ENCODE assay signal across 8 mouse cellular contexts in genomic region chr19:44135960-44136485, GRCm38 (mm10). TPM values are rescaled to one million over a fixed set of nuclear protein-coding genes. Genes with fewer than 3 reads are reported as not detected.
DNase-seq lines count a peak whose midpoint lies in the region; ATAC-seq lines count a peak whose summit lies in the region.

No protein-coding gene starts in this region.

- peaks cover 7% of the 10 kb centered on the region; the same call in 1 of the 2 replicates for H3K4me1 ChIP-seq in heart, embryonic 16.5 days (ENCODE audit: control insufficient read depth, insufficient read depth, low read length)

- H3K27me3 ChIP-seq in heart, embryonic 16.5 days (ENCODE audit: control insufficient read depth, insufficient read depth, low read length), result no peaks in the 10 kb centered on the region

- peaks cover 36% of the 10 kb centered on the region for H3K79me2 ChIP-seq in macrophage (ENCODE audit: inconsistent target)

- peak; percentile 71 for DNase-seq in heart, adult 11 months
- no peak for DNase-seq in heart, adult 8-10 months (ENCODE audit: low spot score)
- DNase-seq in adipocyte (ENCODE audit: low spot score), result peak; percentile 20
- DNase-seq in urinary bladder, postnatal 25 days (ENCODE audit: low spot score), result no peak
- no peak for DNase-seq in lung, postnatal 10 days
- no peak for DNase-seq in adrenal gland, adult 2 months

- H3K27ac ChIP-seq in heart, embryonic 16.5 days (ENCODE audit: low read length), result no peak overlapping the region
- peak overlapping the region; percentile 75 for H3K27ac ChIP-seq in macrophage

- H3K36me3 ChIP-seq in heart, embryonic 16.5 days (ENCODE audit: control insufficient read depth, insufficient read depth), result peaks cover 21% of the 10 kb centered on the region
- peaks cover 20% of the 10 kb centered on the region; the same call in 1 of the 2 replicates for H3K36me3 ChIP-seq in macrophage (ENCODE audit: inconsistent target)

- peak overlapping the region; percentile 77 for H3K4me2 ChIP-seq in heart, embryonic 16.5 days (ENCODE audit: low read depth, low read length)

- WGBS in heart, embryonic 16.5 days, result 24% methylated on average over 7 of the region's 7 CpGs
- 54% methylated on average over 7 of the region's 7 CpGs for WGBS in macrophage (ENCODE audit: missing documents)

- H3K9me3 ChIP-seq in heart, embryonic 16.5 days (replicated peaks; ENCODE audit: control insufficient read depth, low read length), result peaks cover 5% of the 10 kb centered on the region

- peak overlapping the region; percentile 54; the same call in 1 of the 2 replicates for H3K9ac ChIP-seq in heart, embryonic 16.5 days (ENCODE audit: low read length)

- no peak for ATAC-seq in heart, embryonic 16.5 days (replicated peaks; ENCODE audit: extremely low read depth, insufficient read depth, low FRiP score)

- H3K4me3 ChIP-seq in heart, embryonic 16.5 days (ENCODE audit: low read length), result peak overlapping the region; percentile 82
- H3K4me3 ChIP-seq in macrophage (ENCODE audit: inconsistent target), result peak overlapping the region; percentile 97

RNA-seq across cellular contexts. Expression of gene Cwf19l1, which starts 0.3 kb away (rescaled TPM):
- 10 to 100 TPM in 1 of 4 experiments, 1 to 10 TPM in 3; 7.3 to 10.3 (median 9.0) TPM for total RNA-seq in heart, adult 8-10 months (2022)
- polyA plus RNA-seq in heart, embryonic 16.5 days (2015; fragmentation: Nextera tagmentation; extraction: Ambion mirVana), result 17.1 and 19.9 TPM in 2 replicates
- total RNA-seq in macrophage (2018; cell fraction: chromatin; rRNA removed), result 10 to 100 TPM in 24 of 26 experiments, 1 to 10 TPM in 2; 8.9 to 47.7 (median 22.7) TPM
- total RNA-seq in macrophage (2018; cell fraction: cytosol; rRNA removed), result 10 to 100 TPM in 11 of 26 experiments, 1 to 10 TPM in 15; 3.3 to 11.9 (median 8.5) TPM
- 10 to 100 TPM in 19 of 26 experiments, 1 to 10 TPM in 7; 7.3 to 24.7 (median 14.2) TPM for total RNA-seq in macrophage (2018; cell fraction: nucleus; rRNA removed)
- 12.7 to 13.8 TPM (median 12.9 TPM) in 3 replicates for polyA plus RNA-seq in macrophage (2018)
- 10 to 100 TPM; 16.5 to 25.4 TPM for total RNA-seq in adrenal gland, adult 2 months (2021)
- 3.3 and 6.2 TPM in 2 replicates for polyA plus RNA-seq in adrenal gland, adult 2 months (2012; rRNA removed)

RNA-seq across cellular contexts. Expression of gene Bloc1s2, which starts 10.2 kb away (rescaled TPM):
- 10 to 100 TPM; 14.1 to 21.6 (median 18.3) TPM for total RNA-seq in heart, adult 8-10 months (2022)
- polyA plus RNA-seq in heart, embryonic 16.5 days (2015; fragmentation: Nextera tagmentation; extraction: Ambion mirVana), result 50.0 and 63.3 TPM in 2 replicates
- 10 to 100 TPM in 24 of 26 experiments, 1 to 10 TPM in 2; 8.3 to 97.2 (median 35.7) TPM for total RNA-seq in macrophage (2018; cell fraction: chromatin; rRNA removed)
- total RNA-seq in macrophage (2018; cell fraction: cytosol; rRNA removed), result 10 to 100 TPM; 23.8 to 63.2 (median 45.1) TPM
- 10 to 100 TPM; 13.8 to 81.6 (median 36.6) TPM for total RNA-seq in macrophage (2018; cell fraction: nucleus; rRNA removed)
- polyA plus RNA-seq in macrophage (2018), result 26.5 to 60.1 TPM (median 52.8 TPM) in 3 replicates
- total RNA-seq in adrenal gland, adult 2 months (2021), result 10 to 100 TPM; 21.1 to 23.9 TPM
- polyA plus RNA-seq in adrenal gland, adult 2 months (2012; rRNA removed), result 6.5 and 12.9 TPM in 2 replicates

RNA-seq across cellular contexts. Expression of gene Chuk, which starts 28.7 kb away (rescaled TPM):
- total RNA-seq in heart, adult 8-10 months (2022), result 10 to 100 TPM; 27.2 to 33.0 (median 29.3) TPM
- polyA plus RNA-seq in heart, embryonic 16.5 days (2015; fragmentation: Nextera tagmentation; extraction: Ambion mirVana), result 28.0 and 31.5 TPM in 2 replicates
- 100 to 1,000 TPM; 183 to 380 (median 321) TPM for total RNA-seq in macrophage (2018; cell fraction: chromatin; rRNA removed)
- total RNA-seq in macrophage (2018; cell fraction: cytosol; rRNA removed), result 10 to 100 TPM; 26.3 to 41.9 (median 35.5) TPM
- 100 to 1,000 TPM; 112 to 221 (median 157) TPM for total RNA-seq in macrophage (2018; cell fraction: nucleus; rRNA removed)
- 20.5 to 49.0 TPM (median 40.3 TPM) in 3 replicates for polyA plus RNA-seq in macrophage (2018)
- 10 to 100 TPM; 48.7 to 78.2 TPM for total RNA-seq in adrenal gland, adult 2 months (2021)
- polyA plus RNA-seq in adrenal gland, adult 2 months (2012; rRNA removed), result 8.9 and 10.5 TPM in 2 replicates

RNA-seq across cellular contexts. Expression of gene Pkd2l1, which starts 56.2 kb away (rescaled TPM):
- not detected for total RNA-seq in heart, adult 8-10 months (2022)
- 0.04 TPM in 1 of 2 replicates, not detected in the other for polyA plus RNA-seq in heart, embryonic 16.5 days (2015; fragmentation: Nextera tagmentation; extraction: Ambion mirVana)
- not detected for total RNA-seq in macrophage (2018; cell fraction: chromatin; rRNA removed)
- total RNA-seq in macrophage (2018; cell fraction: cytosol; rRNA removed), result not detected
- total RNA-seq in macrophage (2018; cell fraction: nucleus; rRNA removed), result not detected
- not detected in 3 replicates for polyA plus RNA-seq in macrophage (2018)
- not detected for total RNA-seq in adrenal gland, adult 2 months (2021)
- polyA plus RNA-seq in adrenal gland, adult 2 months (2012; rRNA removed), result 0.02 TPM in 1 of 2 replicates, not detected in the other

Comparison
In these comparisons a context has a peak if more than half of its experiments do, and no peak if none do; other contexts are left out.
1. DNase-seq: peak in heart, adult 11 months (single experiment) and adipocyte (single experiment); none in heart, adult 8-10 months (single experiment), urinary bladder, postnatal 25 days (single experiment), lung, postnatal 10 days (single experiment) and adrenal gland, adult 2 months (single experiment).